Mouse (Mus musculus) large intestine, adult 2 months (tissue): Measurements from ENCODE around the gene Cryba1. TPM values are rescaled to one million over a fixed set of nuclear protein-coding genes. Genes with fewer than 3 reads are reported as not detected.
A peak's percentile ranks its signal among the peaks of the same experiment; 100 is the strongest.
"Not testable (repeated sequence)": the region's sequence is repeated elsewhere in the genome, so short reads cannot be mapped to it uniquely, and the experiment has no call there.

ENCODE experiments used
- DNase-seq: peaks from one replicate; pipeline ENCODE4 v3.0.0-alpha.2; 2012; ENCODE audit warnings: low read depth, low spot score
- WGBS: fragments of 180-500 bp; shearing (Covaris S2); methylation state at CpG from one replicate; pipeline ENCODE4 v1.1.7; 2018; 5-methylcytosine and 5-hydroxymethylcytosine counted together
- polyA plus RNA-seq: library from polyadenylated mRNA; depleted of rRNA; stranded (reverse); fragments of >200 nt; gene quantifications from 2 replicates; pipeline ENCODE4 v1.2.3, GENCODE M21; 2012; rRNA removed

The Cryba1 gene
- polyA plus RNA-seq = not detected in 2 replicates

- no peak for DNase-seq
- 71% methylated on average over 7 of the region's 7 CpGs for WGBS
Measured at GRCm38 (mm10) chr11:77725183-77725582, at the start of gene Cryba1. Gene Cryba1, minus strand, starts transcription at chr11:77725283.

DNA sequence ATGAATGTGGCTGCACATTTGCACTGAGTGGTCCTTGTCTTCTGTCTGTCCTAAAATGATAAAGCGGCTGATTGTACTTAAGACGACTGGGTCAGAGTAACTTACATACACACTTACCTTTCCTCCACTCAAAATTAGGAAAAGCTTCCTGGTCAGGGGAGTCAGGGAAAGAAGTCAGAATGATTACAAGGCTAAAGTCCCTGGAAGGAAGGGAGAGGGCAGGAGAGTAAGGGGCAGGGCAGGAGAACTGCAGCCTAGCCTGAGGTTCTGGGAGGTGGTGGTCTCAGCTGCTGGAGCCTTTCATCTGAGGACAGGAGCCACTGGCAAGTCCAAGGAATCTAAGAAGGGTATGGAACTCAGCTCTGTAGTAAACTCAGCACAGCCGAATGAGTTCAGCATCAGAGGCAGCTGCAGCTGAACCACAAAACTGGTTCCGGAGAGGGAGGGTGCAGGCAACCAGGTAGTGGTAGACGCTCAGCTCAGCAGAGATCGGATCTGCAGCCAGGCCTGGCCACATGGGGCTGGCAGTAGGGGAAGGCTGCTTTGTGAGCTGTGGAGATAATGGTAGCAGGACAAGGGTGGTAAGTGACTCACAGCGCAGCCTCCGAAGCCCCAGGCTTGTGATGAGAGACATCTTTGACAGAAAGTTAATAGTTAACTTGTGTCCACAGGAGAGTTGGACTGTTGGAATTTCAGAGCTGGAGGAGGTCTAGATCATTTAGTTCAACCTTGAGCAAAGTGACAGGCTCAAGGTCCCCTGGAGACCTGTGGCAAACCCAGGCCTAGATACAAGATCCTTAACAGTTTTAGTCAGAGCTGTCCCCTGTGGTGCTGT is 47.0 kb upstream of the Cryba1 start:
- 32% methylated on average over 8 of the region's 8 CpGs for WGBS
- DNase-seq = no peak

DNA sequence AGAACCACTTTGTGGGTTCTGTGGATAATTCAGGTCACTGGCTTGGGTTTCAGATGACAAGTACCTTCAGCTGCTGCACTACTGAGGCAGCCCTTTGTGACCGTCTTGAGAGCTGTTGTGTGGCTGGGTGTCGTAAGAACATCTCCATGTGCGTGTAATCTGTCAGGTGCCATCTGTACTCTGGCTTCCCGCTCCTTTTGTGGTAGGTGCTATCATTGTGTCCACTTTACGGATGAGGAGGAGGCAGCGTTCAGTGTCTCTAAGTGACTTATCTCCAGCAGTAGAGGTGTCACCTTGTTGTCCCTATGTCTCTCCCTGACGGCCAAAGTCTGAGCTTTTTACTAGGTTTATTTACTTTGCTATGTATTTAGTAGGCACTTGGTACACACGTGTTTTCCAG is 45.3 kb upstream of the Cryba1 start:
- no peak for DNase-seq
- WGBS = 58% methylated on average over 8 of the region's 8 CpGs

GRCm38 (mm10) chr11:77769496-77769895 is 44.4 kb upstream of the Cryba1 start:
- DNase-seq = no peak
- 79% methylated on average over 4 of the region's 4 CpGs for WGBS

DNA sequence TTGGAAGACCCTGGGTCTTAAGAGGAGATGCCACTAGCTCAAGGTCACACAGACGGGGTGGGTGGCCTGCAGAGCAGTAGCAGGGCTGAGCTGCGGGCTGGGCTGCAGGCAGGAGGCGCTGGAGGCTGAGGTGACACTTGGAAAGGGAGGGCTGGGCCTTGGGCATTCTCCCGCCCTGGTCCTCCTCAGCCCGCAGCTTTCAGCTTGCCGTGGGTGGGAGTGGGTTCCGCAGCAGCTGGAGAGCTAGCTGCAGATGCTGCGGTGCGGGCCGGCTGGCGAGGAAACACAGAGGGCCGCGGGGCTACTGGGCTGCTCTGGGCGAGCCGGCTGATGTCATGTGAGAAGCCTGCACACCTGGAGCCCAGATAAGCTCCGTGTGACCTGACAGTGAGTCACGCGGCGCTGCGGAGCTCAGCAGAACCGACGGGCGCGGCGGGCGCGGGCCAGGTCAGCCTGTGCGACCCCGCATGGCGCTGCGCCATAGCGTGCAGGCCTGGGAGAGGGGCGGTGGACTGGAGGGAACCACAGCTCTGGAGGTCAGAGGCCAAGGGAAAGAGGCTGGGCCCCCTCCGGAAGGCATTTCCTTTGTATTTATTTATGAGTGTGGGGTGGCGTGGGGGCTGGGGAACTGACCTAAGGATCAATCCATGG is 41.4 kb upstream of the Cryba1 start:
- 5% methylated on average over 35 of the region's 35 CpGs for WGBS
- no peak for DNase-seq

- no peak for DNase-seq
- 24% methylated on average over 4 of the region's 4 CpGs for WGBS
Measured at GRCm38 (mm10) chr11:77765459-77765777, 40.3 kb upstream of the Cryba1 start.

DNA sequence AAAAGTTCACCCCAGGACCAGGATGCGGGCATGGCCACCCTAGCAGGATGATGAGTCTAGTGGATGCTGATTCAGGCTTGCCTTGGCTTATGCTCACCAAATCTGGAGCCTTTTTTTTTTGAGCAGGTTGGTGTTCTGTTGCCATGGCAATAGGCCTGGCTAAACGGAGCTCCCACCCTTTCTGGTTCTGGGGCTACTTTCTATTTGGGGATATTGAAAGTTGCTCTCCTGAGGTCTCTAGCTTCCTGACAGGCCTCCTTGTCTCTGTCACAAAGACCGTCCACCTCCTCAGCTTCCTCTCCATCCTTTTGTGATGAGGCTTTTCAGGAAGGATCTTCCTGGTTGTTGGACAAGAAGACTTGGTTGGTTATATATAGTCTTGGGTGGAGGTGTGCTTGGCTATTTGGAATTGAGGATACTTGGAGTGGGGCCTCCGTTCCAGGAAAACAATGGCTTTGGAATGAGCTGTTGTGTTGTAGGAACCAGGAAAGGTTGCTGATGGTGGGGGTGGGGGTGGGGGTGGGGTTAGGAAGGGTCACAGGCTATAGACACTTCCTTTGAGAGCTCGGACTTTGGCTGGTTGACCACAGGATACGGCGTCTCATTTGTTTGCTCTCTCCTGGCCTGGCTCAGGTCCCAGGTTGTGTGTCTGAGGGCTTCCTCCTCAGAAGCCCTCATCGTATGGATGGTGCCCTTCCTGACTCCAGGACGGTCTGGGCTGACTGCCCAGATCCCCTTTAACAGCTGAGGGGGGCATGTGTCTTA is 39.8 kb upstream of the Cryba1 start:
- no peak for DNase-seq
- WGBS = 28% methylated on average over 9 of the region's 9 CpGs

DNA sequence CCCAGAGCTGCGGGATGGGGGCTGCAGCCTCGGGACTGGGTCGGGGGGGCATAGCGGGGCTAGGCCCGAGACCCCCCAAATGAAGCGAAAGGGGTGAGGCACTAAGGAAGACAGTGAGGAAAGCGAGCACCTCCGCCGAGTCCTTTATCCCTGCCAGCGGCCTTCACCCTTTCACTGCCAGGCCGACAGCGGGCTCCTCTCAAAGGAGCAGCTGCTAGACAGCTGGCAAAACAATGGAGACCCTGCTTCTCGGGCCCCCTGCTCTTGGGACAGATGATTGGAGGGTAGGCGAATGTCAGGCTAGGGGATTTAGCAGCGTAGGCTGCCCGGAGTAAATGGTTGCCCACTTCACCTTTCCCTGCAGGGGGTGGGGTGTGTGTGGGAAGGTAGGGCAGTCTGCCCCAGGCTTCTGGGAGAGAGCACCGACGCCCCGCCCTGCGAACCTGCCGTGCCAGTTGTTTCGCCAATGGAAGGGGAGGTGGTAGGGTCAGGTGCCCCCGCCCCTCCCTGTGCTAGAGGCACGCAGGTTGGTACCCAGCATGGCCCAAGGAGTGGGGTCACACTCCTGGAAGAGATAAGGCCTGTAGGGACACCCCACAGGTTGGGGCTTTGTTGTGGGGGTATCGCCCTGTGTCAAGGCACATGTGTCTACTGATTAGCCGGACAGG is 38.7 kb upstream of the Cryba1 start:
- DNase-seq = no peak
- WGBS = 6% methylated on average over 26 of the region's 26 CpGs

DNA sequence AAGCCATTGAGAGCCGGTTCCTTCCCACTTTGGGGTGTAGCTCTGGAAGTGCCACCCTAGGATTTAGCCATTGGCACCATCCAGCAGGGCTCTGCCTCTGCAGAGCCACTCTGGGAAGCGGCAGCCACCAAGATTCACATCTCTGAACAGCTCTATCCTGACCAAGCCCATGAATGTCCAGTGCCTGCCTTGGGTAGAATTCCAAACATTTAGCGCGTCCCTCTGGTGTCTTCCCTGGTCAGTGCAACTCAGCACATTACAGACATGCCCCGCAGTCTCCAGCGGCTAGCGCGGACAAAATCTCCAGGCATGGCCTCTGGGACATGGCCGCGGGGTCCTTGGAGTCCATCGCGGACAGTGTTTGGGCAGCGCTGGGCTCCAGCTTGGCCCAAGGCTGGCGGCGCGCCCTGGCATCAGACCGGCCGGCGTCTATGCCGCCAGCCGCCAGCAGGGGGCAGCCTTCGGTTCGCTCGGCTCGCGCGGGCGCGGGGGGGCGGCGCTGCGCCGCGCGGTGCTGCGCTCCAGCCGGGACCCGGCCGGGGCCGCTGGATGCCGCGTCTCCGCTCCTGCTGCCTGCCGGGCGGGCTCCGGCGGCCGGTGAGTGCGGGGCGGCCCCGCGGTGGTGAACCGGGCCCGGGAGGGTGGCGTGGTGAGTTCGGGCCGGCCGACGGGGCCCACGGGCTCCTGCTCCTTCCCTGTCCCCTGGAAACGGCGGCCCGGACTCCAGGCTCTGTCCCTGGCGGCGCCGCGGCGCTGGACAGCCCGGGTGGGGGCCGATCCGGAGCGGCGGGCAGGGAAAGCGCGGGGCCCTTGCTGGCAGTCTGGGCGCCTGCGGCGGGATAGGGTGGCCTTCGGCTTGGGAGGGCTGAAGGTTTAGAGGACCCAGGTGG is 37.9 kb upstream of the Cryba1 start, which contains the start of gene Myo18a:
Myo18a (plus strand) TSS at position 464 of the 890 bp plus-strand sequence.
- DNase-seq = no peak
- 3% methylated on average over 78 of the region's 79 CpGs for WGBS

DNA sequence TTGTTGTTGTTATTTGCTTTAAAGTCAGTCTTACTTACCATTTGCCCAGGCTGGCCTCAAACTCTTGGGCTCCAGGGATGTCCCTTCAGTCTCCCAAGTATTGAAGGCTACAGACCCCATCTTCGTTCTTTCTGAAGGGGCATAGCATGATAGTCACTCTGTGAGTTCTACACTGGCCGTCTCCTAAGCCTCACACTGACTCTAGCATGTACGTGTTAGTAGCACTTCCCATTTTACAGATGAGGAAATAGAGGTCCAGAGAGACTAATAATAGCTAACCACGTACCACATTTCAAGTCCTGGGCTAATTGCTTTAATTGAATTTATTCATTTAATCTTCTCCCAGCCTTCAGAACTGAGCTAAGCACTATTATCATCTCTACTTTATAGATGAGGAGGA is 34.9 kb upstream of the Cryba1 start:
- 90% methylated on average over 4 of the region's 4 CpGs for WGBS
- no peak for DNase-seq

DNA sequence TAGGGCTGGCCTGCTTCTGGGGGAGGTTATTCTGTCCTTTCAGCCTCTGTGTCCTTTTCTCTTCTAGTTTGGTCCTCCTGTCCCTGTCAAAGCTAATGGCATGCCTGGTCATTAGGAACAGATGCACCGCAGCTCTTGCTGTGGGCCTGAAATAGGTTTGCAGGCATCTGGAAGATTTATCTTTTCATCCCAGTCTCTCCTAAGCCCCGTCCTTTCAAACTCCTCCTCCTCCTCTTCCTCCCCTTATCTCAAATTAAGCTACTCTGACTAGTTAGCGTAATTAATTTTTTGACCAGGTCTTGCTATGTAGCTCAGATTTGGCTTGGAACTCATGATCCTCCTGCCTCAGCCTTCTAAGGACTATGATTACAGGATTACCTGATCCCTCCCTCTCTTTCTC is 28.4 kb upstream of the Cryba1 start:
- DNase-seq = no peak
- WGBS = 85% methylated on average over 3 of the region's 3 CpGs

DNA sequence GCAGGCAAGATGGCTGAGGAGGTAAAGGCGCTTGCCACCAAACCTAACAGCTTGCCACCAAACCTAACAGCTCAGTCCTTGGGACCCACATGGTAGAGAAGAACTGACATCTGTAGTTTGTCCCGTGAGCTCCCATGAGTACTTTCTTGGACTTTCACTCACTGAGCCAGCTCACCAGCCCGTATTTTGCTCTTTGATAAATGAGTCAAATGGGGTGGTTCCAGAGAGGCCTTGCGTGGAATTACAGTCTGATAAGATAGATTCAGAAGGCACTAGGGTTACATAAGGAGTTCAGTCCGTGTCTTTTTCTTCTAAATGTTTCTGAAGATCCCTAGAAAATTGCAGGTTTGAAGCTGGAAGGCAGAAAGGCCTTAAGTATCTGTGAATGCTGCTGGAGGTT is 27.4 kb upstream of the Cryba1 start:
- WGBS = 73% methylated on average over 5 of the region's 5 CpGs
- no peak for DNase-seq

DNA sequence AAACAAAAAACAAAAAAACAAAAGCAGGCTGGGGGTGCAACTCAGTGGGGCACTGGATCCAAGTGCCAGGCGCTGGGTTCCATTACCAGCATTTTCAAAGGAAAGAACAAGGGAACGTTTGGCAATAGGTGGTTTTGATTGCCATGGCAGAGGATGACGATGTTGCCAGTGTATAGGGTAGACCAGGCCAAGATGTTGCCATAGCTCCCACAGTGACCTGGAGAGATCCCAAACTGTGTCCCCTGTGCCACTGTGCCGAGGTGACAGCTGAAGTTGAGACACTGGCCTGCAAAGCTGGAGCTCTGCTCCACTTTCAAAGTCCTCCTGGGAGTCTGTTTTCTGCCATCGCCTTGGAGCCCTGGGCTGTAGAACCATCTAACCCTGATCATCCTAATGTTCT is 23.9 kb upstream of the Cryba1 start:
- no peak for DNase-seq
- WGBS = 85% methylated on average over 5 of the region's 5 CpGs

DNA sequence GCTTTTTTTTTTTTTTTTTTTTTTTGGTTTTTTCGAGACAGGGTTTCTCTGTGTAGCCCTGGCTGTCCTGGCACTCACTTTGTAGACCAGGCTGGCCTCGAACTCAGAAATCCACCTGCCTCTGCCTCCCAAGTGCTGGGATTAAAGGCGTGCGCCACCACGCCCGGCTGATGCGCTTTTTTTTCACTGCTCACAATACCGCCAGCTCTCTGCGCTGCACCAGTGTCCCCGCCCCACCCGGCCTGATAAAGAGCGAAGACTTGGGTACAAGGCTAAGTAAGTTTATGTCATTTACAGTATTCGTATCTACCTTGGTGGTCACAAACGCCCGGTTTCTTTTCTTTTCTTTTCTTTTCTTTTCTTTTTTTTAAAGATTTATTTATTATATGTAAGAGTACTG is 22.0 kb upstream of the Cryba1 start:
- not testable (repeated sequence) for DNase-seq
- 93% methylated on average over 14 of the region's 15 CpGs for WGBS

DNA sequence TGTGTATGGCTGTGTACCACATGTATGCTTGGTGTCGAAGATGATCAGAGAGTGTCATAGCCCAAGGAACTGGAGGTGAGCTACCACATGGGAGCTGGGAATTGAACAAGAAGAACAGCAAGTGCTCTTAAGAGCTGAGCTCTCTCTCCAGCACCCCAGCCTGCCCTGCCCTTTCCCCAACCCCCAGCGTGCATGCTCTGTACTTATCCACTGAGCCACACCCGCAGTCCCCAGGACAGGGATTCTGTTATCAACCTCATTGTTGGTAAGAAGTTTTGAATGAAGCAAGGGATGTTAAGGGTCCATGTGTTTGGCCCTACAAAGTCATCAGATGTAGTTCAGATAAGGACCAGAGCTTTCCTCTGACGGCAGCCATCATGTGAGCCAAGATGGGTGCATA is 21.6 kb upstream of the Cryba1 start:
- DNase-seq = no peak
- WGBS = 82% methylated on average over 4 of the region's 4 CpGs

GRCm38 (mm10) chr11:77743966-77744365 is 18.9 kb upstream of the Cryba1 start:
- DNase-seq = no peak
- 18% methylated on average over 6 of the region's 6 CpGs for whole genome bisulfite sequencing

DNA sequence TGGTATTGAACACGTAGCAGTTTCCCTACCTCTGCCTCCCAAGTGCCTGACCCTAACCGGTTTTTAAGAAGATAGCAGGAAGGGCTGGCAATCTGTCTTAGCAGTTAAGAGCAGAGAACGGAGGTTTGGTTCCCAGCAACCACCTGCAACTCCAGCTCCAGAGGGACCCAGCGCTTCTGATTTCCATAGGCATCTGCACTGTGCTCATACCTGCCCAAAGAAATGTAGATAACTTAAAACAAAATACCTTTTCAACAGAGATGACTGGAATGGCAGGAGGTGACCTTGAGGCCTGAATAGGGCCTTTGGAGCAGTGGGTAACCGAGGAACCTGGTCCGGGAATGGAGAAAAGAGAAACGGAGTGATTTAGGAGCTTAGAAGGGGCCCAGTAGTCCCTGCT is 13.5 kb upstream of the Cryba1 start:
- DNase-seq = no peak
- WGBS = 66% methylated on average over 7 of the region's 7 CpGs

GRCm38 (mm10) chr11:77737289-77737688 is 12.2 kb upstream of the Cryba1 start:
- peak; percentile 67 for DNase-seq
- 0% methylated on average over 6 of the region's 6 CpGs for WGBS

DNA sequence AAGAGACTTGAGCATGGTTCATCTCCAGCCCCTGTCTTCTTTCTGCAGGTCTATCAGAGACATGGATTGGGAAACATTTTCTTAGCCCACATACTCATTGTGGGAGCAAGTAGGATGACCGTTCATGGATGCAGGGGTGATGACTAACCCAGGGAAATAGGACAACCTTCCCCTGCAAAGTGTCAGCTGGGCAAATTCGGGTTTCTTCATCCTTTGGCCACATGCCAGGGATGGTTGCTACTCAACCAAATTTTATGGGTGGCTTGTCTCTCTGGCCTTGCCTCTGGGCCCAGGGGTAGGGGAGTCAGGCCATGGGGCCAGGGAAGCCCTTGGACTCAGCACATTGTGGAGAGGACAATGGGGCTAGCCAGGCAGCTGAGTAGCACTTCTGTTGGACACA is 3.5 kb upstream of the Cryba1 start:
- DNase-seq = no peak
- WGBS = 48% methylated on average over 2 of the region's 2 CpGs
